Mouse (Mus musculus) neutrophil, adult 65 days (primary cell): ENCODE measurements around the gene Gm31571. TPM values are rescaled to one million over a fixed set of nuclear protein-coding genes. Genes with fewer than 3 reads are reported as not detected.

Source experiments
- total RNA-seq: library from RNA; stranded (reverse); gene quantifications from 2 replicates; pipeline ENCODE4 v1.2.4, GENCODE M21; 2023

The Gm31571 gene
- total RNA-seq: not detected in 2 replicates

GRCm38 (mm10) chrY:22051253-22051652, at the start of gene Gm31571:
TSS of gene Gm31571 (minus strand) at chrY:22051353.

